Mouse (Mus musculus) heart, postnatal 0 days (tissue): ENCODE results near the gene Prkar2b. TPM values are rescaled to one million over a fixed set of nuclear protein-coding genes. Genes with fewer than 3 reads are reported as not detected.
"Not testable (repeated sequence)": the region's sequence is repeated elsewhere in the genome, so short reads cannot be mapped to it uniquely, and the experiment has no call there.

Source experiments
- ATAC-seq: fragments of 200-750 bp; cut with Nextera tagmentation; 2 replicates; pipeline ENCODE4 v1.8.0; 2017; ENCODE audit warnings: low read depth, moderate number of reproducible peaks, moderate library complexity; ENCODE audit not compliant: insufficient read depth
- DNase-seq: peaks from one replicate; pipeline ENCODE4 v3.0.0-alpha.2; 2016; ENCODE audit warnings: low spot score
- H3K27ac ChIP-seq: fragments of 300-500 bp; sonication (generic); 2 replicates; pipeline ENCODE4 v1.5.1; 2014; ENCODE audit warnings: low read depth, mild to moderate bottlenecking
- H3K27me3 ChIP-seq: fragments of 300-500 bp; sonication (generic); 2 replicates; pipeline ENCODE4 v1.6.1; 2014; ENCODE audit warnings: low read length, mixed read lengths; ENCODE audit not compliant: control insufficient read depth, insufficient read depth
- H3K36me3 ChIP-seq: fragments of 300-500 bp; sonication (generic); replicated peaks from 2 replicates; pipeline ENCODE4 v1.6.1; 2014; ENCODE audit warnings: low read length, mixed read lengths; ENCODE audit not compliant: control insufficient read depth, insufficient read depth
- H3K4me1 ChIP-seq: fragments of 300-500 bp; sonication (generic); 2 replicates; pipeline ENCODE4 v1.6.1; 2014; ENCODE audit warnings: antibody characterized with exemption; ENCODE audit not compliant: control insufficient read depth, insufficient read depth
- H3K4me2 ChIP-seq: fragments of 300-500 bp; sonication (generic); 2 replicates; pipeline ENCODE4 v1.6.1; 2014; ENCODE audit warnings: low read depth, mild to moderate bottlenecking, low read length, moderate library complexity
- H3K4me3 ChIP-seq: fragments of 300-500 bp; sonication (generic); 2 replicates; pipeline ENCODE4 v1.5.1; 2014; ENCODE audit warnings: low read depth, low read length
- H3K9ac ChIP-seq: fragments of 300-500 bp; sonication (generic); replicated peaks from 2 replicates; pipeline ENCODE4 v1.6.1; 2014; ENCODE audit warnings: low read depth, low read length, mixed read lengths
- H3K9me3 ChIP-seq: fragments of 300-500 bp; sonication (generic); replicated peaks from 2 replicates; pipeline ENCODE4 v1.6.1; 2016; ENCODE audit warnings: low read length; ENCODE audit not compliant: control insufficient read depth
- CTCF ChIP-seq: IDR thresholded peaks from 2 replicates; pipeline ENCODE4 v1.5.1; 2016; ENCODE audit warnings: antibody characterized with exemption, control low read depth, low read depth
- EP300 ChIP-seq: IDR thresholded peaks from 2 replicates; pipeline ENCODE4 v1.6.1; 2016; ENCODE audit warnings: antibody characterized with exemption, low read depth
- WGBS: fragments of 180-500 bp; shearing (Covaris S2); extraction: QIAGEN DNeasy Blood & Tissue Kit; methylation state at CpG from one replicate; pipeline ENCODE4 v1.1.7; 2014; 5-methylcytosine and 5-hydroxymethylcytosine counted together
- polyA plus RNA-seq: library from polyadenylated mRNA; unstranded; fragments of >200 nt; fragmentation: Nextera tagmentation; extraction: Ambion mirVana; gene quantifications from 2 replicates; pipeline ENCODE4 v1.2.1, GENCODE M21; 2015
- total RNA-seq: library from RNA; depleted of rRNA; stranded (reverse); fragments of >200 nt; gene quantifications from 2 replicates; pipeline ENCODE4 v1.2.3, GENCODE M21; 2014; ENCODE audit warnings: low replicate concordance

Prkar2b gene
- total and polyA plus RNA-seq, 2 experiments from 2014 or later = 2.6 TPM; not detected in 1

DNA sequence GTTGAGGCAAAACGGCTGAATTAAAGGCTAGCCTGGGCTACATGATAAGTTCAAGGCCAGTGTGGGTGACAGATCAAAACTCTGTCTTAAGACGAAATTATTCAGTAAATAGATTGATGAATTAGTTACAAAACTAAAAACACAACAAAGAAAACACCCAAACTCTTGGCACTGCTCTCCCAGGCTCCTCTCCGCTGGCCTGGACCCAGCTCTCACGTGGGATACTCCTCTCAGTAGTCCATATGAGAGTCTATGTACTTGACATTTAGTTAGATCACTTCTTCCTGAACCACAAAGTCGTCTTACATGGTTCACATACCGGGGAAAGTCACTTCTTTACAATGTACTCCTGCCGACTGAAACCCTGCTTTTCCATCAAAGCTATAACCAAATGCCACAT lies 46.3 kb downstream of the Prkar2b start:
- Histone ChIP-seq H3K4me1 (no peaks in the 10 kb centered on the region; the same call in 1 of the 2 replicates), H3K36me3 (no peaks in the 10 kb centered on the region), H3K27ac (no peak overlapping the region), H3K9ac (no peak overlapping the region), H3K4me2 (no peak overlapping the region), H3K27me3 (no peaks in the 10 kb centered on the region), H3K4me3 (no peak overlapping the region), H3K9me3 (no peaks in the 10 kb centered on the region)
- no peak for DNase-seq
- no peak for ATAC-seq
- no peak for TF ChIP-seq CTCF
- no peak for TF ChIP-seq EP300
- WGBS = 69% methylated on average over 7 of the region's 7 CpGs

DNA sequence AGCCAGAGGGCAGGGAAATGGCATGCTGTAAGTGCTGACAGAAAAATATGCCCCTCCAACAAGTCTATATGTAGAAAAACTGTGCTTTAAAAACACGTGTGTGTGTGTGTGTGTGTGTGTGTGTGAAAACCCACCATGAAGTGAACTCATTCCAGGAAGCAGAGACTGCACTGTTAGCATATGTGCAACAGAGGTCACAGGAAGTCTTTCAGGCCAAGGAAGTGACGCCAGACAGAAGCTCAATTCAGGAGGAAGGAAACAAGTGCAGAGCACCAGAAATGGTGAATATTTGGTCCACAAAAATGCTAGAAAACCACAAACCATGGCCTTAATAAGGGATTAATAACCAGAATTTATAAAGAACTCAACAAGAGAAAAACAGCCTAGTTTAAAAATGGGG lies 48.9 kb downstream of the Prkar2b start:
- Histone ChIP-seq H3K36me3 (no peaks in the 10 kb centered on the region), H3K4me2 (no peak overlapping the region), H3K4me1 (no peaks in the 10 kb centered on the region; the same call in 1 of the 2 replicates), H3K27ac (no peak overlapping the region), H3K9me3 (no peaks in the 10 kb centered on the region), H3K27me3 (no peaks in the 10 kb centered on the region), H3K4me3 (no peak overlapping the region), H3K9ac (no peak overlapping the region)
- ATAC-seq = no peak
- TF ChIP-seq EP300 (no peak), CTCF (no peak)
- no peak for DNase-seq
- WGBS = 67% methylated on average over 2 of the region's 2 CpGs

DNA sequence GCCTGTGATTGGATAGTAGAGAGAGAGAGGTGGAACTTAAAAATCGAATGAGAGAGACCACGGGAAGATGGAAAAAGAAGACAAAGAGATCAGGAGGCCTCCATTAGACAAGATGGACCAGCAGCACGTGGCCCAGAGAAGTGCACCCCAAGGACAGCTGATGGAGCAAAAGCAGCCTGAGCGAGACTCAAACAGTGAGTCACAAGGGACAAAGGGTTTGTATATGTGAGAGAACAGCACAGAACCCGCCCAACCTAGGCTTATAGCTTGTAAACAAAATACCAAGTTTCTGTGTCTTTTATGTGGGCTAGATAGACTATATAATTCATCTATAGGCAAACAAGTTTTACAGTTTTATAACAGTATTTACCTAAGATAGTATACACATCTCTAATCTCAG lies 50.0 kb downstream of the Prkar2b start:
- 85% methylated on average over 5 of the region's 5 CpGs for WGBS

DNA sequence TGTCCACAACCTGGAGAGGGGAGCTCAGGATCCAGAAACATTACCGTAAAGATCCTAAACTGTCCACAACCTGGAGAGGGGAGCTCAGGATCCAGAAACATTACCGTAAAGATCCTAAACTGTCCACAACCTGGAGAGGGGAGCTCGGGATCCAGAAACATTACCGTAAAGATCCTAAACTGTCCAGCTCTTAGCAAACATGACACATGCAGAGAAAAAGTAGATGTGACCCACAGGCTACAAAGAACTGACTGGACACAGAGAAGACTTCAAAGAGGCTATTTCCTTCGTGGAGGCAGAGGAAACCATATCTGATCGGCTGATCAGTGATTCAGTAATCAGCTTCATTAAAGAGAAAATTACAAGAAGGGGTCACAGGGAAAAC lies 51.1 kb downstream of the Prkar2b start:
- H3K4me3 ChIP-seq, H3K4me2 ChIP-seq, H3K4me1 ChIP-seq, H3K9ac ChIP-seq, ATAC-seq, H3K27me3 ChIP-seq, H3K36me3 ChIP-seq, H3K27ac ChIP-seq, DNase-seq, H3K9me3 ChIP-seq: not testable (repeated sequence)
- 41% methylated on average over 5 of the region's 6 CpGs for WGBS

More for the DNA sequence above, 50.0 kb downstream of the Prkar2b start:
- H3K27me3 ChIP-seq = no peaks in the 10 kb centered on the region
- no peak overlapping the region for H3K4me3 ChIP-seq
- H3K9ac ChIP-seq = no peak overlapping the region
- no peak for DNase-seq
- no peaks in the 10 kb centered on the region for H3K9me3 ChIP-seq
- no peaks in the 10 kb centered on the region for H3K36me3 ChIP-seq
- TF ChIP-seq CTCF (no peak), EP300 (no peak)
- H3K27ac ChIP-seq = no peak overlapping the region
- no peaks in the 10 kb centered on the region; the same call in 1 of the 2 replicates for H3K4me1 ChIP-seq
- no peak overlapping the region for H3K4me2 ChIP-seq
- no peak for ATAC-seq

DNA sequence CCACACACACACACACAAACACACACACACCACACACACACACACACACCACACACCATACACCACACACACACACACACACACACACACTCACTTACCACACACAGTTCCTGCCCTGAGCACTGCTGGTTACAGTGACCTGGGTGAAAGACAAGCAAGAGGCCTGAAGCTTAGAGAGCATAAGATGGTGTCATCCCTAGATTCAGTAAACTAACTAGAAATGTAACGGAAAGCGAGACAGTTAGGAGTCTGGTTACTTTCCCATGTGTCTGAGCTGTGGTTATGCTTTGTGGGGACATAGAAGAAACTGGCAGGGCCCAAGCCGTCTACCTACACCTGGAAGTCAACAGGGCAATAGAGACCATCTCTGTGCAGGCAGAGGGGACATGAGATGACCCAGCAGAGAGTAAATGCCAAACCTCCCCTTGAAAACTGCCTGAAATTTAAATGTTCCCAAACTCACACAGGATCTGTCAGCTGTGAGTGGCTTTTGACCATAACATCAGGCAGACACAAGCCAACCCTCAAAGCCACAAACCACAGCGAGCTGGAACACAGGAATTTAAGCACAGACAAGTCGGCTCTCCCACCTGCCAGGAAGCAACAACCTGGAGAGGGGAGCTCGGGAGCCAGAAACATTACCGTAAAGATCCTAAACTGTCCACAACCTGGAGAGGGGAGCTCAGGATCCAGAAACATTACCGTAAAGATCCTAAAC lies 51.7 kb downstream of the Prkar2b start:
- no peaks in the 10 kb centered on the region for H3K9me3 ChIP-seq
- TF ChIP-seq EP300 (no peak), CTCF (no peak)
- DNase-seq (no peak), ATAC-seq (no peak)
- H3K4me3 ChIP-seq = no peak overlapping the region
- no peaks in the 10 kb centered on the region for H3K27me3 ChIP-seq
- no peaks in the 10 kb centered on the region for H3K4me1 ChIP-seq
- no peak overlapping the region for H3K27ac ChIP-seq
- H3K4me2 ChIP-seq = no peak overlapping the region
- H3K9ac ChIP-seq = no peak overlapping the region
- WGBS = 24% methylated on average over 8 of the region's 8 CpGs
- no peaks in the 10 kb centered on the region for H3K36me3 ChIP-seq

DNA sequence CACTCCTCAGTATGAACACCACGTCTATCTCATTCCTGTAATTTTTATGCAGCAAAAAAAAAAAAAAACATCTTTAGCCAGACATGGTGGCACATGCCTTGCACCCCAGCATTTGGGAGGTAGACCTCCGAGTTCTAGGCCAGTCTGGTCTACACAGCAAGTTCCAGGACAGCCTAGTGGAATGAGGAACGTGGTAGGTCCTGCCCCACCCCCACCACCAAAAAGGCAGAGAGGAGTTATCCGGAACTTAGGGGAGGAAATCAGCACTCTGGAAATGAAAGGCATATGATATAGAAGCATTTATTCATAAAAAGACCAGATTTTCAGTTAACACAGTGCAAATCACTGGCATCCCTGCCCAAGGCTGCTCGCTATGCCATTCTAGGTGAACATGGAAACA lies 52.4 kb downstream of the Prkar2b start:
- Histone ChIP-seq H3K9me3 (no peaks in the 10 kb centered on the region), H3K36me3 (no peaks in the 10 kb centered on the region), H3K27me3 (no peaks in the 10 kb centered on the region), H3K27ac (no peak overlapping the region), H3K4me3 (no peak overlapping the region), H3K4me1 (no peaks in the 10 kb centered on the region), H3K4me2 (no peak overlapping the region), H3K9ac (no peak overlapping the region)
- DNase-seq (no peak), ATAC-seq (no peak)
- WGBS = 70% methylated on average over 5 of the region's 5 CpGs
- TF ChIP-seq CTCF = no peak
- no peak for TF ChIP-seq EP300
